Mouse (Mus musculus) heart, embryonic 13.5 days (tissue): Measurements from ENCODE around the gene Higd1b. TPM values are rescaled to one million over a fixed set of nuclear protein-coding genes. Genes with fewer than 3 reads are reported as not detected.
A peak's percentile ranks its signal among the peaks of the same experiment; 100 is the strongest.

ENCODE experiments used
- ATAC-seq: fragments of 200-750 bp; cut with Nextera tagmentation; 2 replicates; pipeline ENCODE4 v1.8.0; 2017; ENCODE audit warnings: moderate TSS enrichment; ENCODE audit not compliant: insufficient number of reproducible peaks, low FRiP score, low TSS enrichment; ENCODE audit errors: extremely low read depth
- H3K27ac ChIP-seq: fragments of 300-500 bp; sonication (generic); replicated peaks from 2 replicates; pipeline ENCODE4 v1.5.1; 2015; ENCODE audit warnings: moderate library complexity, mild to moderate bottlenecking, inconsistent platforms
- H3K27me3 ChIP-seq: fragments of 300-500 bp; sonication (generic); replicated peaks from 2 replicates; pipeline ENCODE4 v1.6.1; 2015; ENCODE audit warnings: mild to moderate bottlenecking, inconsistent platforms
- H3K36me3 ChIP-seq: fragments of 300-500 bp; sonication (generic); 2 replicates; pipeline ENCODE4 v1.6.1; 2015; ENCODE audit warnings: mild to moderate bottlenecking, inconsistent platforms
- H3K4me1 ChIP-seq: fragments of 300-500 bp; sonication (generic); 2 replicates; pipeline ENCODE4 v1.6.1; 2015; ENCODE audit warnings: inconsistent platforms
- H3K4me2 ChIP-seq: fragments of 300-500 bp; sonication (generic); 2 replicates; pipeline ENCODE4 v1.6.1; 2015; ENCODE audit warnings: inconsistent platforms, mild to moderate bottlenecking, moderate library complexity
- H3K4me3 ChIP-seq: fragments of 300-500 bp; sonication (generic); 2 replicates; pipeline ENCODE4 v1.5.1; 2015; ENCODE audit warnings: moderate library complexity, mild to moderate bottlenecking, inconsistent platforms
- H3K9ac ChIP-seq: fragments of 300-500 bp; sonication (generic); 2 replicates; pipeline ENCODE4 v1.6.1; 2015; ENCODE audit warnings: inconsistent platforms, mild to moderate bottlenecking, moderate library complexity
- H3K9me3 ChIP-seq: fragments of 300-500 bp; sonication (generic); 2 replicates; pipeline ENCODE4 v1.6.1; 2016; ENCODE audit warnings: inconsistent platforms
- WGBS: fragments of 180-500 bp; shearing (Covaris S2); methylation state at CpG from one replicate; pipeline ENCODE4 v1.1.7; 2015; ENCODE audit warnings: mixed read lengths; 5-methylcytosine and 5-hydroxymethylcytosine counted together
- polyA plus RNA-seq: library from polyadenylated mRNA; unstranded; fragments of >200 nt; fragmentation: Nextera tagmentation; extraction: Ambion mirVana; gene quantifications from 2 replicates; pipeline ENCODE4 v1.2.1, GENCODE M21; 2015

Gene Higd1b
- polyA plus RNA-seq = not detected in 2 replicates

GRCm38 (mm10) chr11:102835549-102835948, at the start of gene Higd1b:
Gene Higd1b (plus strand): TSS chr11:102835849.
- peaks cover 8% of the 10 kb centered on the region; the same call in 1 of the 2 replicates for H3K4me1 ChIP-seq
- no peak within 1 kb of the TSS for H3K9ac ChIP-seq
- peaks cover 43% of the 10 kb centered on the region for H3K36me3 ChIP-seq
- H3K27ac ChIP-seq = no peak within 1 kb of the TSS
- no peaks in the 10 kb centered on the region for H3K27me3 ChIP-seq
- H3K4me3 ChIP-seq = no peak within 1 kb of the TSS
- no peak for ATAC-seq
- H3K4me2 ChIP-seq = no peak within 1 kb of the TSS
- WGBS = 84% methylated on average over 4 of the region's 4 CpGs
- no peaks in the 10 kb centered on the region for H3K9me3 ChIP-seq

GRCm38 (mm10) chr11:102787688-102788177, 47.9 kb upstream of the Higd1b start:
- H3K27ac ChIP-seq = peak overlapping the region; percentile 64; the same call in 1 of the 2 replicates
- H3K27me3 ChIP-seq = no peaks in the 10 kb centered on the region
- 48% methylated on average over 5 of the region's 5 CpGs for WGBS
- no peak overlapping the region for H3K4me2 ChIP-seq
- H3K36me3 ChIP-seq = no peaks in the 10 kb centered on the region
- H3K4me1 ChIP-seq = peaks cover 62% of the 10 kb centered on the region
- no peaks in the 10 kb centered on the region for H3K9me3 ChIP-seq
- no peak overlapping the region for H3K9ac ChIP-seq
- no peak overlapping the region for H3K4me3 ChIP-seq
- ATAC-seq = no peak

- Histone ChIP-seq H3K27me3 (no peaks in the 10 kb centered on the region), H3K4me3 (no peak overlapping the region), H3K9me3 (no peaks in the 10 kb centered on the region), H3K4me1 (peaks cover 71% of the 10 kb centered on the region), H3K4me2 (peak overlapping the region; percentile 35), H3K27ac (peak overlapping the region; percentile 84), H3K36me3 (peaks cover 19% of the 10 kb centered on the region), H3K9ac (peak overlapping the region; percentile 66)
- no peak; the same call in 1 of the 2 replicates for ATAC-seq
- 28% methylated on average over 14 of the region's 14 CpGs for WGBS
Measured at GRCm38 (mm10) chr11:102791682-102792445, 43.8 kb upstream of the Higd1b start.

DNA sequence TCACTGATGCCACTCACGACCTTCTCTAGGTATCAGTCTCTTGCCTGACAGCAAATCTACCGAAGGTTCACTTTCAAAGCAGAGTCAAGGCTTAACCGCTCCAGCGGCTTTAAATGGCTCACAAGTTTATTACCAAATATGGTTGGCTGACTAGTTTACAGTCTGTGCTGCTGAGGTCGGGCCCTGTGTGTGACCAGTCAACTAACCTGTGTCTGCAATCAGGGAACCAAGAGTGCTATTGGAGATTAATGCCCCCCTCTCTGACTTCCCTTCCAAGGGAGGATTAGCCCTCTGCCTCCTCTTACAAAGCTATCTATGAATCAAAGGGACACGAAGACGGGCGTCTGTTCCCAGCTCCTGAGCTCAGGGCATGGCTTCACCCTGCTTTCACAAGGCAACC, 41.5 kb upstream of the Higd1b start:
- no peak for ATAC-seq
- peak overlapping the region; percentile 84 for H3K27ac ChIP-seq
- H3K27me3 ChIP-seq = no peaks in the 10 kb centered on the region
- peaks cover 53% of the 10 kb centered on the region for H3K4me1 ChIP-seq
- H3K9me3 ChIP-seq = no peaks in the 10 kb centered on the region
- 34% methylated on average over 8 of the region's 8 CpGs for WGBS
- no peak overlapping the region for H3K4me3 ChIP-seq
- H3K4me2 ChIP-seq = peak overlapping the region; percentile 19
- peaks cover 41% of the 10 kb centered on the region for H3K36me3 ChIP-seq
- peak overlapping the region; percentile 61 for H3K9ac ChIP-seq

- peaks cover 72% of the 10 kb centered on the region for H3K36me3 ChIP-seq
- WGBS = 75% methylated on average over 5 of the region's 5 CpGs
- no peak for ATAC-seq
Measured at GRCm38 (mm10) chr11:102803453-102803852, 32.2 kb upstream of the Higd1b start.

DNA sequence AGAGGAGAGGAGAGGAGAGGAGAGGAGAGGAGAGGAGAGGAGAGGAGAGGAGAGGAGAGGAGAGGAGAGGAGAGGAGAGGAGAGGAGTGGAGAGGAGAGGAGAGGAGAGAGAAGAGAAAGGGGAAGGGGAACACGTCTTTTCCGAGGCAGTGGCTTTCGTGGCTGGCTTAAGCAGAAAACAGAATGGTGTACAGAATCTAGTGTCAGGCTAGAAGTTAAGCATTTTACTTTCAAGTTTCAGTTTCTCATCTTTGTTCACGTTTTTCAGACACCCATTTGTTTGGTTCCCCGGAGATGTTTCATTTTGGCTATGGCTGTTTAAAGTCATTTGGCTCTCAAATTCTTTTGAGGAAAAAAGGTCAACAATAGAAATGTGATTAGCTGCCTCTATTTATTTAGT, 27.4 kb upstream of the Higd1b start:
- H3K4me2 ChIP-seq = no peak overlapping the region
- no peak for ATAC-seq
- H3K4me1 ChIP-seq = peaks cover 49% of the 10 kb centered on the region
- no peak overlapping the region for H3K9ac ChIP-seq
- H3K27me3 ChIP-seq = no peaks in the 10 kb centered on the region
- H3K27ac ChIP-seq = 0 out of 2 replicates have a peak overlapping the region, but pooled peaks have one; percentile 36
- no peak overlapping the region for H3K4me3 ChIP-seq
- H3K36me3 ChIP-seq = peaks cover 38% of the 10 kb centered on the region
- WGBS = 56% methylated on average over 5 of the region's 5 CpGs
- H3K9me3 ChIP-seq = no peaks in the 10 kb centered on the region

More at GRCm38 (mm10) chr11:102803453-102803852, 32.2 kb upstream of the Higd1b start:
- Histone ChIP-seq H3K4me3 (no peak overlapping the region), H3K27me3 (no peaks in the 10 kb centered on the region), H3K4me1 (peaks cover 32% of the 10 kb centered on the region), H3K9me3 (no peaks in the 10 kb centered on the region), H3K4me2 (no peak overlapping the region), H3K9ac (no peak overlapping the region), H3K27ac (no peak overlapping the region)

- WGBS = 67% methylated on average over 4 of the region's 4 CpGs
- 0 out of 2 replicates have a peak overlapping the region, but pooled peaks have one; percentile 1 for H3K27ac ChIP-seq
- no peak for ATAC-seq
- H3K9ac ChIP-seq = no peak overlapping the region
- peaks cover 74% of the 10 kb centered on the region for H3K4me1 ChIP-seq
- no peaks in the 10 kb centered on the region for H3K27me3 ChIP-seq
- no peak overlapping the region for H3K4me3 ChIP-seq
- H3K9me3 ChIP-seq = no peaks in the 10 kb centered on the region
- H3K36me3 ChIP-seq = peaks cover 12% of the 10 kb centered on the region
- H3K4me2 ChIP-seq = no peak overlapping the region
Measured at GRCm38 (mm10) chr11:102810721-102811485, 24.7 kb upstream of the Higd1b start.

DNA sequence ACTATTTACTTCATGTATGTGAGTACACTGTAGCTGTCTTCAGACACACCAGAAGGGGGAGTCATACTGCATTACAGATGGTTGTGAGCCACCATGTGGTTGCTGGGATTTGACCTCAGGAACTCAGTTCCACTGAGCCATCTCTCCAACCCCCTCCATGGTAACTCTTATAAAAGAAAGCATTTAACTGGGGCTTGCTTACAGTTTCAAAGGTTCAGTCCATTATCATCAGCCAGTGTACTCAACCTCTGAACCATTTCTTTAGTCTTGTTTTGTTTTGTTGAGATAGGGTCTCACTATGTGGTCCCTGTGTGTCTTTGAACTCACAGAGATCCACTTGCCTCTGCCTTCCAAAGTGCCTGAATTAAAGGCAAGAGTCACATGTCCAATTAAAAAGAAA, 20.8 kb upstream of the Higd1b start:
- H3K4me3 ChIP-seq = no peak overlapping the region
- peaks cover 61% of the 10 kb centered on the region for H3K4me1 ChIP-seq
- no peak for ATAC-seq
- H3K9ac ChIP-seq = no peak overlapping the region
- peaks cover 12% of the 10 kb centered on the region for H3K36me3 ChIP-seq
- no peak overlapping the region for H3K27ac ChIP-seq
- peak overlapping the region; percentile 16; the same call in 1 of the 2 replicates for H3K4me2 ChIP-seq
- no peaks in the 10 kb centered on the region for H3K27me3 ChIP-seq
- no peaks in the 10 kb centered on the region for H3K9me3 ChIP-seq

GRCm38 (mm10) chr11:102818121-102819020, 17.3 kb upstream of the Higd1b start:
- peak; percentile 41; the same call in 1 of the 2 replicates for ATAC-seq

DNA sequence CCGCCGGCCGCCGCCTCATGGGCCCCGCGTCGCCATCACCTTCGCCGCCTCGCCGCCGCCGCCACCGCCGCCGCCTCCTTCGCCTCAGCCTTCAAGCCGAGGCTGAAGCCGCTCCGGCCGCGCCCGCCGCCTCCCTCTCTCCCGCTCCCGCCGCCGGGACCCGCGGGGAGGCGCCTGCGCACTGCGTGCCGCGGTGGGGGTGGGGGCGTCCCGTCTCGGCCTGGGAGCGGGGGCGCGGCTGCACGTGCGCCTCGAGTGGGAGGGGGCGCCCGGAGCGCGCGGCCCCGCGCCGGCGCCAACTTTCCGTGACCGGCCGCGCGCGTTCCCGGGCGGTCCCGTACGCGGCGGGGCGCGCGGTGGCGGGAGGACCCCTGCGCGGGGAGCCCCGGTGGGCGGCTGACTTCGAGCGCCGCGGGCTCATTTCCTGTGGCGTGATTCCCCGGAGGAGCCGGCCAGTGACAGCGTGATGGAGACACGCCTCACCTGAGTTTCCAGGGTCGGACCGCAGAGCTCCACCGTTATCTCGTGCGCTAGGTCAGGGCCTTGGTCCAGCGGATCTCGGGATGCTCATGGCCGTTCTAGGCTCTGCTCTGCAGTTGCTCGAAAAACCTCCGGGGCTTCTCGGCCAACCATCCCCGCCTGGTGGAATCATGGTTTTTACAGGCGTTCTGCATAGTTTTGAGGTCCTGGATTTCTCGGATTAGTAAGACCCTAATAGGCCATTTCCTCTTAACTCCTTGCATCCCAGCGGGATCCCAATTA, 16.4 kb upstream of the Higd1b start, which contains the start of gene Gjc1:
TSS of gene Gjc1 (minus strand) at position 680 of the 762 bp plus-strand sequence.
- H3K4me1 ChIP-seq = peaks cover 32% of the 10 kb centered on the region
- ATAC-seq = peak; percentile 75; the same call in 1 of the 2 replicates
- H3K27ac ChIP-seq = peak within 1 kb of the TSS; percentile 99
- H3K9me3 ChIP-seq = no peaks in the 10 kb centered on the region
- 0 out of 2 replicates have a peak, but pooled peaks cover 3% of the 10 kb centered on the region for H3K27me3 ChIP-seq
- peak within 1 kb of the TSS; percentile 86 for H3K4me2 ChIP-seq
- H3K36me3 ChIP-seq = no peaks in the 10 kb centered on the region
- H3K9ac ChIP-seq = peak within 1 kb of the TSS; percentile 95
- WGBS = under 1% methylated on average over 55 of the region's 97 CpGs
- peak within 1 kb of the TSS; percentile 70 for H3K4me3 ChIP-seq

More at GRCm38 (mm10) chr11:102818121-102819020, 17.3 kb upstream of the Higd1b start:
- H3K9me3 ChIP-seq = no peaks in the 10 kb centered on the region
- peak overlapping the region; percentile 86 for H3K4me2 ChIP-seq
- H3K36me3 ChIP-seq = no peaks in the 10 kb centered on the region
- peak overlapping the region; percentile 99 for H3K27ac ChIP-seq
- H3K4me3 ChIP-seq = peak overlapping the region; percentile 70
- WGBS = under 1% methylated on average over 57 of the region's 92 CpGs
- H3K4me1 ChIP-seq = peaks cover 41% of the 10 kb centered on the region
- peak overlapping the region; percentile 95 for H3K9ac ChIP-seq
- H3K27me3 ChIP-seq = 0 out of 2 replicates have a peak, but pooled peaks cover 3% of the 10 kb centered on the region
